Mouse (Mus musculus) mouse trophoblast stem cell (cell line): ENCODE measurements around the gene Adamts20.
"Not testable (repeated sequence)": the region's sequence is repeated elsewhere in the genome, so short reads cannot be mapped to it uniquely, and the experiment has no call there.

Experiments used
- in situ Hi-C, 2 experiments: fragments of 300-500 bp; cut with MseI, MboI; formaldehyde crosslinking; loops; 2 replicates in 1 of 2; 3 replicates in 1 of 2; pipeline ENCODE4 v1.15.1; 2025

The Adamts20 gene

DNA sequence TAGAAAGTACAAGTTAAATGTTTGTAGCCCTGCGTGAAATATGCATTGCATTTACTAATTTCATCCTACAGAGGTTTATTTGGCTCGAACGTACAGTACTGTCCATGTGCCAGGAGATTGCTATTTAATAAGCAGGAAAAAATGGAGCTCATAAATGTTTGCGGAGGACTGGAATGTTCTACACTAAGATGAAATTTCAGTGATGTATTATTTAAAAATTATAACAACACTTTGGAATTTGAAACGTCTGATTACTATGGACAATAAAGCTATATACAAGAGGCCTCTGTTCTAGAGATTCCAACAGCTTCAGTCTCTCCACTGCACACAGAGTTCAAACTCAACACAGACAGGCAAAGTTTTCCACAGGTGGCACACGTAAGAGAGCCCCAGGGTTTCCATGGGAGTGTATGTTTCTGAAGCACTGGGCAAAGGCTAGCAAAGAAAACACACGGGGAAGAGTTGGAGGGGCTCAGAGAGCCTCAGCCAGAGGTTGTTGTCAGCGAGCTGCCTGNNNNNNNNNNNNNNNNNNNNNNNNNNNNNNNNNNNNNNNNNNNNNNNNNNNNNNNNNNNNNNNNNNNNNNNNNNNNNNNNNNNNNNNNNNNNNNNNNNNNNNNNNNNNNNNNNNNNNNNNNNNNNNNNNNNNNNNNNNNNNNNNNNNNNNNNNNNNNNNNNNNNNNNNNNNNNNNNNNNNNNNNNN, 20.6 kb downstream of the Adamts20 start:
- in situ Hi-C loops: no loop called here

DNA sequence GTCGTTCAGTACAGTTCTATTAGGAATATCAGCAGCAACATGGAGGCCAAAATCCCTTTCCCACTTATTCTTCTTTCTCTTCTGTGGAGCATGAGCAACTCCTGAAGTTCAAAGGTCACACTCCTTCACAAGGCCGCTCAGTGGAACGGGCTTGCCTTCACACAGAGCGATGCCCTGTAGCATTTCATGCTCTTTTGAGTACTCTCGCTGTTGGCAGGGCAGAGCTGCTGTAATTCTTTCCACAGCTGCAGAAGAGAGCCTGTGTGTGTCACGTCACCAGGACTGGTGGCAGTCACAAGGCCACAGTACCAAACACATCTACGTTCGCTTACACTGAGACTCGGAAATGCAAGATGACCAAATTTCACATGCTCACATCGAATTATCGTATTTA, 21.2 kb downstream of the Adamts20 start:
- in situ Hi-C loops: no loop called here

DNA sequence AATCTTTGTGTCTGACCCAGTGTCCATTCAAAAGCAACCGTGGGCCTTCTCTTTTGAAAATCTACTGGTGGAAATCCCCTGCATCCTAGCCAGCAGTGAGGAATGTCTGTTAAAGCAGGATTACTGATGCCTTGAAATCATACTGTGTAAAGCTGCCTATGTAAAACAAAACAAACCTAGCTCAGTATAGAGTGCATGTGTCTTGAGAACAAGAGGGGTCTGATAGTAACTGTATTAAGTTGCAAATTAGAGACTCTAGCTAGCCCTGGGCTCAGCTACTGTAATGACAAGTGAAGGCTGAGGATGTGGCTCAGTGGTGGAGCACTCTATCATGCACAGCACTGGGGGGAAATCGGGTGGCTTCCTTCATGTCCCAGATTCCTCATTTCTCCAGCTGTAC, 22.2 kb downstream of the Adamts20 start:
- in situ Hi-C loops: no loop called here

DNA sequence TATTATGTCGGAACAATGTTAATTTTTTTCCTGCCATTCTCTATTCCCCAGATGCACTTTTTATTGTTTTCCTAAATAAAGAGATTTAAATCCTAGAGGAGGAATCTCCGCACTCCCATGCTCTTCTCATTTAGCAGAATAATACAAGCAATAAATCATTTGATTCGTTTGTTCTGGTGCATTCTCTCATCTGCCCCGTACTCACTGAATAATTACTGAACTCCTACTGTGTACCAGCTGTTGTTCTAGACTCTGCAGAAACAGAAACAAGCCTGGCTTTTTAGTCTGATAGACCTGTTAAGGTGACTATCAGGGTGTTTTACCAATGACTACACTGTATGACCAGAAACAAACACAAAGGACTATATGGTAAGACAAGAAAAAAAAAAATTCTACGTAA, 29.7 kb downstream of the Adamts20 start:
- in situ Hi-C loops: no loop called here

DNA sequence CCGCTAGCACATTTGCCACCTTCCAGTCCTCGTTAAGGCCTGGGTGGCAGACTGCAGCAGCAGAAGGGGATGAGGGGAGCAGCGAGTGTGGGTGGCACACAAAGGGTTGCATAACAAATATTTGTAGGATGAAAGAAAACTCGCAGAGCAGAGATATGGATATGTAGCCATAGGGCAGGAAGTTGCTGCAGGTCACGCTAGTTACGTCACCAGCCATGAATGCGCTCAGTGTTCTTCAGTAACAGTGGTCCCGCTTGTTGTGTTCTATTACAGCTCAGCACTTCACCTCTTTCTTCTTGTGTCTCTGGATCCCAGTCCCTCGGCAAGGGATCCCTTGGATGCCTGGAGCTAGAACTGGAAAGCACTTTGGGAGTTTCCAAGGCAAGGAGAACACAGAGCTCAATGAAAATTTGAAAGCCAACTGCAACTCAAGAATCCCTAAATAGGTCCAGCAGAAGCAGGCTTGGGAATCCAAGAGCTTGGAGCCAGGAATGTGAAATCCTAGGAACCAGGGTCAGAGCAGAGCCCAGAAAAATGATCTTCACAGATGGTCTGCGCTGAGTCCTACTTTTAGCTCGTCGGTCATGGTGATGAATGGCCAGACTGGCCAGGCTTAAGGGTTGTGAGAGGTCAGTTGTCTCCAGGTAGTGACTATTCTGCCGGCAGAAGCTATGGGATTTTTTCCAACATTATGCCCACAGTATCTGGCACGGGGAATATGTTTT, 34.4 kb downstream of the Adamts20 start:
- in situ Hi-C loops: no loop called here

DNA sequence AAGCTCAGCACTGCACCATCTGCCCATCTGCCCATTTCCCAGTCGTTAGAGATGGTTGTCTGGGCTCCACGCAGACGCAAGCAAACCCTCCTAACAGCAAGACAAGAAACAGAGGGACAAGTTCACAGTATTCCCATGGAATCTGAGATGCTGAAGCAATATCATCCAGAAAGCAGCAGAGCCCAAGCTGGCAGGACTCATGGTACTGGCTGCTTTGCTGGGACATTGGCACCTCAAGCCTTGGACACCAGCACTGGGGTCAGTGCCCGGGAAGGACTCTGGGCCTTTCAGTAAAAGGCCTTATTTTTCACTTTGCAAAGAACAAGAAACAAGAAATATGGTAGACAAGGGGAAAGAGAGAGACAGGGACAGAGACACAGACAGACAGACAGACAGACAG, 36.5 kb downstream of the Adamts20 start:
- in situ Hi-C loops: no loop called here

DNA sequence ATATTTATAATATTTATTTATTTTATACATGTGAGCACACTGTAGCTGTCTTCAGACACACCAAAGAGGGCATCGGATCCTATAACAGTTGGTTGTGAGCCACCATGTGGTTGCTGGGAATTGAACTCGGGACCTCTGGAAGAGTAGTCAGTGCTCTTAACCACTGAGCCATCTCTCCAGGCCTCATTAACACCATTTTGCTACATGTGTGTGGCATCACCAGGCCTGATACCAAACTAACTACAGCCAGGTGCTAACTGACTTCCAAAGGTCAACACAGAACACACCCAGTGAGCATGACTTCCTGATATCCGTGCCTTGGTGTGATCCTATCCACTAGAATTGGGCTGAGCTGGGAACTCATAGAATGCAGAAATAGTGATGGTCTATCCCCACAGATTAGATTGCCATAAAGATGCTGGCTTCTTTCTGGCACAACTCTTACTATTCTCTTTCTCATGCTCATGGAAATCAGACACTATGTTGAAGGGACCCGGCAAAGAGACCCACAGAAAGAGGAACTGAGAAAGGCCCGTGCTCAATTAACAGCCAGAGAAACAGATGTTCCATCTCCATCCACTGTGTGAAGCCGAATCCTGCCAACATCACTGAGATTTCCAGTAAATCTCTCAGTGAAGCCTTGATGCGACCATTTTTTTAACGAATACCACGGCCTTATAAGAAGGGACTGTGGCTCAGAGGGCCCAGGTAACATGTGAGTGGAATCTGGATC, 37.6 kb downstream of the Adamts20 start:
- in situ Hi-C loops: no loop called here

DNA sequence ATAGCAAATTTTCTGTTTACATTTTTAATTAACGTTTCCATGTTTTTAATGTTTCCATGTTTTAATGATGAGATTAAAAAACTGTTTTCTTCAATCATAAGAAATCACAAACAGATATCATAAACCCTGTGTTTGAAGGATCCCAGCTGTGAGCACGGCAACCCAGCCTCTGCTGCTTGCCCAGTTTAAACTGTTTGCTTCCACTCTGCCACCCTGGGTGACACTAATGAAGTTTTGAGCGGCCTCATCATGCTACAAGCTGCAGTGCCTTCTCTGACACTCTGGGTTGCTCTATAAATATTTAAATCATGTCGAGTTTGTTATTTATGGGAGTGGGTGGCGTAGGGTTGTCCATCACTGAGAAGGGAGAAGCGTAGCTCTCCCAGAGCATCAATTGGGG, 44.7 kb downstream of the Adamts20 start:
- in situ Hi-C loops: no loop called here

DNA sequence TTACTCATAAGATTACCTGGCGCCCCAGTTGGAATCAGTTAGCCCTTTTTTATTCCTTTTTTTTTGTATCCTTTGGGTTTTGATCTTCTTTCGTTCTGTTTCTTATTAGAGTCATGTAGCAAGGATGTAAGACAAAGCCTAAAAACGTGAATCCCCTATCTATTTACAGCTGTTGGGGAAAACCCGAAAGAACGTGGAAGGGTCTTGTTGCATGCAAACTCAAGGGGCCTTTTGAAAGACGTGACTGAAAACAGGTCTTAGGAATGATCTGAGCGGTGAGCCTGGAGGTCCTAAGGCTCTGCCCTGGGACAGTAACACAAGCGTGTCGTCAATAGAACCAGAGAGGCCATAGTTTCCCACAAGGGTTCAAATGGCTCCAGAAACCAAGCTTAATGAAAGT, 46.1 kb downstream of the Adamts20 start:
- in situ Hi-C loops: no loop called here

DNA sequence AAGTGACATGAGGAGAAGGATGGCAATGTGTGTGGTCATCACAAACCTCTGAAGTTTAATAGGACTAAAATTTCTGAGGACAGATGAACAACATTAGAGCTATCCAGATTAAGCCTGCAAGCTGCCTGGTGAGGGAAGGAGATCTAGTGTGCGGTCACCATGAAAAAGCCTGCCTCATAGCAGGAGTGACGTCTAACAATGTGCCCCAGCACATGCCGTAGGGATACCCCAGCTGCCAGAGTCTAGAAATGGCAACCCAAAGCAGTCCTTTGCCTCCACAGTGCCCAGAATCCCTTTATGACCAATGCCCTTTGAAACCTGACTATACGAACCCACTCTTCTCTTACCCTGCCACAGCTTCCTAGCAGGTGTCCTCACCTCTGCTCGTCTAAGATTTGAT, 46.8 kb downstream of the Adamts20 start:
- in situ Hi-C loops: no loop called here

DNA sequence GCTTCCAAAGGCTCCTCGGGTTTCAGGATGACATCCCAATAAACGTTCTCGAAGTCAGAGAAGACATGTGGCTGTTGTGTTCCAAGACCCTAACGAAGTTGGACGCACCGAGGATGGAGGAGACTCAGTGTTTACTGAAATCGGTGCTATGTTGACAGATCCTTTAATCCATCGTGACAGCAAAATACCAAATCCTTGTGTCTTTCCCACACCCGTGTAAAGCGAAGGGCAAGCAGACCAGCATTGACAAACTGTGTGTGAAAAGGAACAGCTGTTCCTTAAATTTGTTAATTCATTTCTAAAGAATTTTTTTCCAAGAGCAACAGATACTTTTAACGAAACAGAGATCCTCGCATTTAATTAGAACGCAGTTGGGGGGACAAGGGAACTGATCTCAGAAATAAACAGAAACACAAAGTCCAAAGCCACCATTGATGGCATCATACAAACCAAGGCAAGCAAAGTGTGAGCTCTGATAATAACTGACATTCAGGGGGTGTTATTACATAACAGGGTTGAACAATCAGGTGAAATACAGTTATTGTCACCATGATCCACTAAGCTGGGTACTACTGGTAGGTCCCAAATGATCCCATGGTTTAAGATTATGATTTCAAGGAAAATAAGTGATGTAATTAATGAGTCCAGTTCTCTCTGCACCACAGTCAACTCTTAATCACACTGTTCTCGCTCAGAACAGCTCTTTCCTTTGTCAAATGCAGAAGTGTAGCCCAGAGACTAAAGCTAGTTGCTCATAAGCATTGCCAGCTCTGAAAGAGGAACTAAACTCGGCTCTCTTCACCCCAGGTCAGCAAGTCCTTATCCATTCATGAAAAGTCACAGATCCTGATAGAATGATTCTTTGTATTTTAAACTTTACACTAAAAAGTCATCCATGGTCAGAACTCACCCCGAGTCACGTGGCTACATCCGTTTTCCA, 47.7 kb downstream of the Adamts20 start:
- in situ Hi-C loops: no loop called here

DNA sequence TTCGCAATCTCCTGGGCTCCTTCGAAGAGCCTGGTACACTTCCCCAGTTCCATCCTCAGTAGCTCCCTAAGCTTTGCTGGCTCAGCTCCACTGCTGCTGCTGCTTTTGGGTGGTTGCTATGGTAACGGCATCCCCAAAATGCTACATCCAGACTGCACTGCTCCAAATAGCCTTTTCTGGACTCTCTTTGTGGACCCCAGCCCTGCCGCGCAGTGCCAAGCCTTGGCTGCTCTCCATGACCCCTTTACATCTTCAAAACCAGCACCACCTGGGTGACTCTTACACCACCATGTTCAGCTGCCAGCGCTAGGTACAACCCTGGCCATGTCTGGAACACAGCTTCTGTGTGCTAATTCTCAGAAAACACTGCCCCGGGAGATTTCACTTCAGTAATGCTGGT, 55.4 kb downstream of the Adamts20 start:
- in situ Hi-C loops: no loop called here

DNA sequence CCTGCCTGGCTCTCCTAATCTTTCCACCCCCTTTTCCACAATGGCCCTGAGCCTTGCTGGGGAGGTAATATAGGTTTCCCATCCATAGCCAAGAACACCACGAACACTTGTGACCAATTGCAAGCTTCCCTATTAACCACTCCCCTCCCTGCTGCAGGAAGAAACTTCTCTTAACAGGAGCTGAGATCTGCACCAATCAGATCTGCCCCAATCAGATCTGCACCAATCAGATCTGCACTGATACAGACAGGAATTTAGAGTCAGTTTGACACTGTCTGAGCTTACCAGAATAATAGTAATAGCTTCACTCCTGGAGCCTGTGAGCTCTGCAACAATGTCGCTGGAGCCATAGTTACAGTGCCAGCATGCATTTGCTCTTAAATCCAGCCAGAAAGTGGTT, 58.9 kb downstream of the Adamts20 start:
- in situ Hi-C loops: no loop called here

DNA sequence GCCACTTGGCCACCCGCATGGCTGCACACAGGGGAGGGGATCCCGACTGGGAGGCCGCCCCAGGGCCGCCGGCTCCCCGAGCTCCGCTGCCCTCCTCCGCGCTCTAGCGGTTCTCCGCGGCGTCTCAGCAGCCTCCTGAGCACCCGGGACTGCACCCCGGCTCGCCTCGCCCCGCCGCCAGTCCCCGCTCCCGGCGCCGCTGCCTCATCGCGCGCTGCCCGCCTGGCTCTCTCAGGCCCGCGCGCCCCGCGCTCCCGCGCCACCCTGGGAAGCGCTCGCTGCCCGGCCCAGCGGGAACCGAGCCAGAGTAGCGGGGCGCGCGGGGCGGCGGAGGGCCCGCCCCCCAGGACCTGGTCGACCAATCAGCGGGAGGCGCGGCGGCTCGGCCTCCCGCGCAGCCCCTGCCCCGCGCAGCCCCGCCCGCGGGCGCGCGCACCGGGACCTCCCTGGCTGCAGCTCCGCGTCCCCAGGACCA, 61.1 kb downstream of the Adamts20 start:
- in situ Hi-C loops: no loop called here

DNA sequence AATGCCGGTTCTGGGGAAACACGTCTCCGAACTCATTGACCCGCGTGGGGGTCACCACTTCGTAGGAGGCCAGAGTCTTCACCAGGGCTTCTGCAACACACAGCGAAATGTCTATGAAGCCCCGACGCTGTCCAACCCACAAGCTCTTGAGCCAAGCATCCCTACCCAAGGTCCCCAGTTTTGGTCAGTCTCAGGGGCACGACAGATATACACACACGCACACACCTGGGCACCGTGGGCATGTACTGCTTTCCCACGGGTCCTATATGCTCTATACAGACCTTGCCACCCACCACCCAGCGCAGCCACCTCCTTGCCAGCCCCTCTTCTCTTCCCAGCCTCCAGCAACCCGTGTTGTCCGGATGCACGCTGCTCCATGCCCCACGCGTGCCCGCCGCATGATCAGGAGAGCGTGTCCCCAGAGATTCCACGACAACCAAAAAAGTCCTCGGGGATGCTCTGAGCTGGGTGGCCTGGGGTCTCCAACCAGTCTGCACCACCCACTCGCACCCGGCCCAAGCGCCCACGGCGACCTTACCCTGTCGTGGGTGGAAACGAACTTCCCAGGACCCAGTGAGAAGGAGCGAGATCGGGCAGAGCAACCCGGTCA, 61.7 kb downstream of the Adamts20 start:
- in situ Hi-C loops: no loop called here

DNA sequence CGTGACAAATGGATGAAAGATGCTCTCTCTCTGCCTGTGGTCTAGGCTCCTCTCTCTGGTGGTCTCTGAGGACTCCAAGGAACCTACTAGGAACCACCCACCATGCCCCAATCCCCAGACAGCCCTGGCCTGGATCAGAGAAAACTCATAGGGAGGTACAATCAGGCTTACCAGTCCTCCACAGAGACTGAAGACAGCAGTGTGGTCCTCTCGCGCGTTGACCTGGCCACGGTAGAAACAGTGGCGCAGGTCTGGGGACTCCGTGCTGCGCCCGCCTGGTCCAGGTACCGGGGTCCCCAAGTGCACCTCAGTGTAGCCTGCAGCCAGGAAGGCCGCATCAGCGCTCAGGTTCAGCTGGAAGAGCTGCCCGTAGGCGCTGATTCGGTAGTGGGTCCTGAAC, 62.2 kb downstream of the Adamts20 start:
- in situ Hi-C loops: no loop called here

DNA sequence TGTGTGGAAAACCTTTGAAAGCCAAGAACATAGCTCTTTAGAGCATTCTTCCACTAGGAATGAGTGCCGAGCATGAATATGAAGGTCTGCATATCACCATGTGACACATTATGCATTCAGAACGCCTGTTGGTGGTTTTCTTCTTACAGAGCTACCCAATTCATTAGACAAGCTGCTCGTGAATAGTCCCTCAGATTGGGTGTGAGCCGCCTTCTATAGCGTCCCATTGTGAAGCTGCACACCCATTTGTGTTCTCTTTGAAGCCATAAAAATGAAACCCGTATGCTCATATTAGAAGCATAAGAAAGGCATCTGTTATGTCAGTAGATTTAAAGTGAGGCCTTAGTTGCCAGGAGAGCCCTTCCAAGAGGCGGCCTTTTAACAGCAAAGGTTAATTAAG, 72.5 kb downstream of the Adamts20 start:
- in situ Hi-C loops: no loop called here

DNA sequence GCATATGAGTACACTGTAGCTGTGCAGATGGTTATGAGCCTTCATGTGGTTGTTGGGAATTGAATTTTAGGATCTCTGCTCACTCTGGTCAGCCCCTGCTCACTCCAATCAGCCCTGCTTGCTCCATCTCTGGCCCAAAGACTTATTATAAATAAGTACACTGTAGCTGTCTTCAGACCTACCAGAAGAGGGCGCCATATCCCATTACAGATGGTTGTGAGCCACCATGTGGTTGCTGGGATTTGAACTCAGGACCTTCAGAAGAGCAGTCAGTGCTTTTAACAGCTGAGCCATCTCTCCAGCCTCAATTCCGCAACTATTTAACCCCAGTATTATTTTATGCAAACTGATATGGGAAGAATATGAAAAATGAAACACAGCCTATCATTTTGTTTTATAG, 75.1 kb downstream of the Adamts20 start:
- in situ Hi-C loops: not testable (repeated sequence)

DNA sequence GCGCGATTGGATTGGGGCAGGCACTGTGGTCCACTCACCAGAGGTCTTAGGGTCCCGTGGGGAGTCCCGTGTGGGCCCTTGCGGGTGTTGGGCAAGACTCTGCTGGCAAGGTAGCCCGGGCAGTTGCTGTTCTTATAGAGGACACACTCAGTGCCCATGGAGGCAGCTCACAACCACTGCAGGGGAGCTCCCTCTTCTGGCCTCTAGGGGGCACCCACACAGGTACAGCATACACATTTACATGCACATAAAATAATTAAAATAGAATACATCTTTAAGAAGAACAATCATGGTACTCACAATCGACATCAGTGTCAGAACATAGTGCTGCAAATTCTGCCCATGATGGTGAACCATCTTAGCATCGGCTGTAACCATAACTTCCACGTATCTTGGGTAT, 85.8 kb downstream of the Adamts20 start:
- in situ Hi-C loops: no loop called here

DNA sequence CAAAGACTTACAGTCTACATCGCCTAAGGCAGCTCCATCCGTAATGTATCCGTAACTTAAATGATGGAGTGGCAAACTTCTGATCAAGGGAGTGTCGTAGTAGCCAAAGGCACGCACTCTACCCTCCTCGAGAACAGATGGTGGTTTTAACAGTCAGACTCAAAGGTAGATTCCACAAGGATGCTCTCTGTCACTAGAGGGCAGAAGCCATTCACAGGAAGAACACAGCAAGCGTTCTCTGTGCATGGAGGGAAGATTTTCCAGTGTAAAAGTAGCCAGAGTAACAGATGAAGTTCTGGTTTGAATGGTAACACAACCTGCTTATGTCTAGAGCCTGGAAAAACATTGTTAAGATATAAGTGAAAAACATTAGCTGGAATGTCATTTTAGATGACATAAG, 92.7 kb downstream of the Adamts20 start:
- in situ Hi-C loops: no loop called here

DNA sequence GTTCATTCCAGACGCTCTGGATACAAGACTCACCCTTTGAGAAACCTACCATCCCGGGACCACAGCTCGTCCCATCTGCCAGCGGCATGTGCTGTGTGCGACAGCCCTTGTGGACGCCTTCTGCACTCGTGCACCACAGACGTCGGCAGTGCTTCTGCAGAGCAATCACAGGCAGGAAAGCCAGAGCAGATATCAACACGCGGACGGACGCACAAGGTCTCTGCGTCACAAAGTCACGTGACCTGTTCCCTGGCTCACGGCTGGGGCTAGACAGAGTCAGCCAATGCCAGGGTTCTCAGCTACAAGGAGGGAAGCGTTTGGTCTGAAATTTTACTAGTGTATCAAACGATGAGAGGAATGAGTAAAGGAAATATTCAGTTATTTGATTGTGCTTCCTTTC, 116.2 kb downstream of the Adamts20 start:
- in situ Hi-C loops: loop anchor here in 1 of 2 experiments (10.0 kb wide), 1 partner anchor 166 kb away; no protein-coding TSS in a partner anchor
